Mouse (Mus musculus) MEL (cell line): ENCODE measurements at regions not wholly inside any gene's neighbourhood (a gene's known extent, or its start where the extent isn't known, plus 50 kb on each side); places are given as distances from the start of the nearest gene placed in this dataset.

ENCODE experiments used
- DNase-seq: peaks from one replicate; pipeline ENCODE4 v3.0.0; 2011; ENCODE audit warnings: low read depth, low spot score
- H3K27ac ChIP-seq: 2 replicates; pipeline ENCODE4 v1.5.1; 2012; ENCODE audit warnings: low read depth, mild to moderate bottlenecking, control low read depth, low read length, moderate library complexity; ENCODE audit not compliant: control insufficient read depth
- H3K27me3 ChIP-seq, 2 experiments: fragments of 150-350 bp in 1 of 2; sonication (generic) in 1 of 2; 2 replicates each; pipeline ENCODE4 v1.6.1; 2012; ENCODE audit warnings: low read length in 2 of 2, mild to moderate bottlenecking in 2 of 2, improper control_type of control experiment in 1 of 2, moderate library complexity in 1 of 2; ENCODE audit not compliant: insufficient read depth in 2 of 2, control insufficient read depth in 1 of 2
- H3K36me3 ChIP-seq, 2 experiments: 2 replicates each; pipeline ENCODE4 v1.6.1; 2012 to 2014; ENCODE audit warnings: low read length in 2 of 2, improper control_type of control experiment in 1 of 2, inconsistent platforms in 1 of 2, mild to moderate bottlenecking in 1 of 2; ENCODE audit not compliant: insufficient read depth in 2 of 2, control insufficient read depth in 1 of 2
- H3K4me1 ChIP-seq, 2 experiments: fragments of 150-350 bp in 1 of 2; sonication (generic) in 1 of 2; 2 replicates each; pipeline ENCODE4 v1.6.1; 2012; ENCODE audit warnings: low read length in 2 of 2, improper control_type of control experiment in 1 of 2, mild to moderate bottlenecking in 1 of 2; ENCODE audit not compliant: insufficient read depth in 2 of 2, control insufficient read depth in 1 of 2
- H3K4me3 ChIP-seq, 2 experiments: fragments of 150-350 bp in 1 of 2; sonication (generic) in 1 of 2; 2 replicates each; pipeline ENCODE4 v1.5.1; 2012; ENCODE audit warnings: low read depth in 2 of 2, low read length in 2 of 2, mild to moderate bottlenecking in 2 of 2, moderate library complexity in 2 of 2, control low read depth in 1 of 2, improper control_type of control experiment in 1 of 2; ENCODE audit not compliant: control insufficient read depth in 1 of 2, insufficient read depth in 1 of 2
- H3K79me2 ChIP-seq: 2 replicates; pipeline ENCODE4 v1.6.1; 2012; ENCODE audit warnings: mild to moderate bottlenecking, low read length, moderate library complexity; ENCODE audit not compliant: control insufficient read depth, poor library complexity, insufficient read depth
- H3K9ac ChIP-seq: 2 replicates; pipeline ENCODE4 v1.6.1; 2012; ENCODE audit warnings: low read depth, mild to moderate bottlenecking, control low read depth, low read length, moderate library complexity; ENCODE audit not compliant: control insufficient read depth, poor library complexity, severe bottlenecking
- H3K9me3 ChIP-seq: fragments of 150-350 bp; sonication (generic); replicated peaks from 2 replicates; pipeline ENCODE4 v1.6.1; 2012; ENCODE audit warnings: mild to moderate bottlenecking, low read length, improper control_type of control experiment, moderate library complexity; ENCODE audit not compliant: insufficient read depth
- BHLHE40 ChIP-seq: IDR thresholded peaks from 2 replicates; pipeline ENCODE4 v1.6.1; 2012; ENCODE audit warnings: low read depth, mild to moderate bottlenecking, inconsistent platforms, low read length, improper control_type of control experiment, borderline replicate concordance
- CHD1 ChIP-seq: IDR thresholded peaks from 2 replicates; pipeline ENCODE4 v1.6.1; 2012; ENCODE audit warnings: low read depth, mild to moderate bottlenecking, inconsistent platforms, low read length, improper control_type of control experiment
- E2F4 ChIP-seq: IDR thresholded peaks from 2 replicates; pipeline ENCODE4 v1.6.1; 2011; ENCODE audit warnings: low read depth, low read length, improper control_type of control experiment, borderline replicate concordance
- EP300 ChIP-seq, 2 experiments: IDR thresholded peaks; 2 replicates each; pipeline ENCODE4 v1.6.1; 2011; ENCODE audit warnings: improper control_type of control experiment in 2 of 2, low read length in 2 of 2, low read depth in 1 of 2, mild to moderate bottlenecking in 1 of 2
- GABPA ChIP-seq: IDR thresholded peaks from 2 replicates; pipeline ENCODE4 v1.6.1; 2012; ENCODE audit warnings: low read depth, mild to moderate bottlenecking, inconsistent platforms, low read length, improper control_type of control experiment, moderate library complexity
- HCFC1 ChIP-seq: IDR thresholded peaks from 2 replicates; pipeline ENCODE4 v1.6.1; 2012; ENCODE audit warnings: low read depth, mild to moderate bottlenecking, inconsistent platforms, low read length, improper control_type of control experiment, moderate library complexity
- MAZ ChIP-seq: IDR thresholded peaks from 2 replicates; pipeline ENCODE4 v1.6.1; 2012; ENCODE audit warnings: low read depth, mild to moderate bottlenecking, inconsistent platforms, low read length, improper control_type of control experiment
- MEF2A ChIP-seq: IDR thresholded peaks from 2 replicates; pipeline ENCODE4 v1.6.1; 2014; ENCODE audit warnings: low read depth, mild to moderate bottlenecking, inconsistent platforms, low read length, improper control_type of control experiment; ENCODE audit not compliant: poor library complexity, insufficient replicate concordance, severe bottlenecking; ENCODE audit errors: extremely low read depth
- MXI1 ChIP-seq: IDR thresholded peaks from 2 replicates; pipeline ENCODE4 v1.6.1; 2011; ENCODE audit warnings: mild to moderate bottlenecking, low read depth, low read length, improper control_type of control experiment
- NELFE ChIP-seq: IDR thresholded peaks from 2 replicates; pipeline ENCODE4 v1.6.1; 2011; ENCODE audit warnings: low read depth, low read length, improper control_type of control experiment
- POLR2A ChIP-seq, 2 experiments: IDR thresholded peaks; 2 replicates each; pipeline ENCODE4 v1.6.1; 2011 to 2012; ENCODE audit warnings: low read length in 2 of 2, mild to moderate bottlenecking in 2 of 2, control low read depth in 1 of 2, improper control_type of control experiment in 1 of 2, low read depth in 1 of 2, moderate library complexity in 1 of 2; ENCODE audit not compliant: control insufficient read depth in 1 of 2, insufficient read depth in 1 of 2, poor library complexity in 1 of 2
- POLR2AphosphoS2 ChIP-seq: IDR thresholded peaks from 2 replicates; pipeline ENCODE4 v1.6.1; 2011; ENCODE audit warnings: low read length, improper control_type of control experiment
- POLR2AphosphoS5 ChIP-seq: IDR thresholded peaks from 2 replicates; pipeline ENCODE4 v1.6.1; 2012; ENCODE audit warnings: low read depth, borderline replicate concordance, mild to moderate bottlenecking, inconsistent platforms, low read length, moderate library complexity, mixed read lengths
- RCOR1 ChIP-seq: IDR thresholded peaks from 2 replicates; pipeline ENCODE4 v1.6.1; 2012; ENCODE audit warnings: low read depth, mild to moderate bottlenecking, inconsistent platforms, low read length, improper control_type of control experiment
- SIN3A ChIP-seq: IDR thresholded peaks from 2 replicates; pipeline ENCODE4 v1.6.1; 2012; ENCODE audit warnings: low read length, improper control_type of control experiment, inconsistent platforms
- SMC3 ChIP-seq: IDR thresholded peaks from 2 replicates; pipeline ENCODE4 v1.6.1; 2011; ENCODE audit warnings: low read depth, low read length, improper control_type of control experiment
- TAL1 ChIP-seq: IDR thresholded peaks from 2 replicates; pipeline ENCODE4 v1.6.1; 2012; ENCODE audit warnings: mild to moderate bottlenecking, inconsistent platforms, low read length, moderate library complexity, mixed read lengths
- TCF12 ChIP-seq: IDR thresholded peaks from 2 replicates; pipeline ENCODE4 v1.6.1; 2014; ENCODE audit warnings: low read depth, mild to moderate bottlenecking, inconsistent platforms, low read length, improper control_type of control experiment, moderate library complexity
- USF1 ChIP-seq: IDR thresholded peaks from 2 replicates; pipeline ENCODE4 v1.6.1; 2014; ENCODE audit warnings: low read depth, mild to moderate bottlenecking, inconsistent platforms, low read length, improper control_type of control experiment, moderate library complexity
- USF2 ChIP-seq, 2 experiments: IDR thresholded peaks; 2 replicates each; pipeline ENCODE4 v1.6.1; 2011 to 2012; ENCODE audit warnings: improper control_type of control experiment in 2 of 2, low read length in 2 of 2, borderline replicate concordance in 1 of 2, inconsistent platforms in 1 of 2, low read depth in 1 of 2, mild to moderate bottlenecking in 1 of 2; ENCODE audit not compliant: insufficient read depth in 1 of 2
- ZMIZ1 ChIP-seq: IDR thresholded peaks from 2 replicates; pipeline ENCODE4 v1.6.1; 2012; ENCODE audit warnings: low read depth, mild to moderate bottlenecking, inconsistent platforms, low read length, improper control_type of control experiment, moderate library complexity

- no peak for DNase-seq
- no peak for TF ChIP-seq NELFE
- no peak for TF ChIP-seq TCF12
- no peak for TF ChIP-seq USF2 (IDR thresholded peaks at IDR 0.05; ENCODE audit: borderline replicate concordance in 1 of 2, insufficient read depth in 1 of 2, low read depth in 1 of 2, low read length in 2 of 2)
- TF ChIP-seq POLR2A (IDR thresholded peaks at IDR 0.05; ENCODE audit: control insufficient read depth in 1 of 2, insufficient read depth in 1 of 2, low read depth in 1 of 2, low read length in 2 of 2, poor library complexity in 1 of 2): no peak
- no peak for TF ChIP-seq CHD1
- TF ChIP-seq USF1: no peak
- no peak for TF ChIP-seq ZMIZ1
- TF ChIP-seq RCOR1: no peak
- no peak for TF ChIP-seq HCFC1
- no peak for TF ChIP-seq GABPA
- TF ChIP-seq SMC3: no peak
- Histone ChIP-seq H3K27me3 (no peaks in the 10 kb centered on the region), H3K9me3 (no peaks in the 10 kb centered on the region), H3K27ac (no peak overlapping the region), H3K9ac (no peak overlapping the region), H3K79me2 (no peaks in the 10 kb centered on the region), H3K4me3 (no peak overlapping the region), H3K4me1 (no peaks in the 10 kb centered on the region), H3K36me3 (no peaks in the 10 kb centered on the region)
These were observed 158.9 kb downstream of the Trib2 start for GRCm38 (mm10) chr12:15657748-15658251.

DNA sequence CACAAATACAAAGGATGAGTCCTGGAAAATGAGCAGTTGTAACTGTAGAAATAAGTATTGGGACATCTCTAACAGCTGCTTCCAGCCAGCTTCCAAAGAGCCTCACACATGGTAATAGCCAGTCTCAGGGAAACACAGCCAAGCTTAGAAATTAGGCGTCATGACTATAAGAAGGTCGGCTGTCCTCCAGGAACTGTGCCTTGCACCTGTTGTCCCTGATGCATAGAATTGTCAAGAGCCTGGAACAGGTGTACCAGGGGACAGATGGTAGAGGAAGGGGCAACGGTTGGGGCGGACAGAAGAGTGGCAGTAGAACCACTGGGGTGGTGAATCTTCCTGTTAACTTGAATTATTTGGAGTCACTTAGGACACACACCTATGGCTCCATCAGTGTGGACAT lies 162.1 kb downstream of the Trib2 start:
- H3K4me3 ChIP-seq: no peak overlapping the region

More for the DNA sequence above, 162.1 kb downstream of the Trib2 start:
- H3K79me2 ChIP-seq: no peaks in the 10 kb centered on the region
- no peak for TF ChIP-seq MEF2A
- TF ChIP-seq POLR2AphosphoS2: no peak
- TF ChIP-seq EP300 (IDR thresholded peaks at IDR 0.05; ENCODE audit: low read depth in 1 of 2, low read length in 2 of 2): no peak
- no peak for TF ChIP-seq CHD1
- TF ChIP-seq USF1: no peak
- no peak for TF ChIP-seq POLR2AphosphoS5
- no peak for TF ChIP-seq POLR2A (IDR thresholded peaks at IDR 0.05; ENCODE audit: control insufficient read depth in 1 of 2, insufficient read depth in 1 of 2, low read depth in 1 of 2, low read length in 2 of 2, poor library complexity in 1 of 2)
- TF ChIP-seq SIN3A: no peak
- no peak for TF ChIP-seq ZMIZ1
- no peak for TF ChIP-seq E2F4
- no peak for TF ChIP-seq MXI1
- TF ChIP-seq BHLHE40: no peak
- TF ChIP-seq MAZ: no peak
- no peak for TF ChIP-seq TAL1
- TF ChIP-seq NELFE: no peak
- H3K9ac ChIP-seq: no peak overlapping the region
- DNase-seq: no peak
- H3K36me3 ChIP-seq: no peaks in the 10 kb centered on the region
- H3K27me3 ChIP-seq: peaks cover 1 to 2% of the 10 kb centered on the region in 2 experiments; a peak in 2 of 4 replicates
- no peaks in the 10 kb centered on the region for H3K9me3 ChIP-seq
- no peak overlapping the region for H3K27ac ChIP-seq
- no peaks in the 10 kb centered on the region for H3K4me1 ChIP-seq
